Mouse (Mus musculus): ENCODE data around the gene Dcpp1. TPM values are rescaled to one million over a fixed set of nuclear protein-coding genes. Genes with fewer than 3 reads are reported as not detected.
A peak's percentile ranks its signal among the peaks of the same experiment; 100 is the strongest.
"Not testable (repeated sequence)": the region's sequence is repeated elsewhere in the genome, so short reads cannot be mapped to it uniquely, and the experiment has no call there.

Dcpp1 gene
- polyA plus RNA-seq (2015; fragmentation: Nextera tagmentation; extraction: Ambion mirVana): not detected in 2 replicates

DNA sequence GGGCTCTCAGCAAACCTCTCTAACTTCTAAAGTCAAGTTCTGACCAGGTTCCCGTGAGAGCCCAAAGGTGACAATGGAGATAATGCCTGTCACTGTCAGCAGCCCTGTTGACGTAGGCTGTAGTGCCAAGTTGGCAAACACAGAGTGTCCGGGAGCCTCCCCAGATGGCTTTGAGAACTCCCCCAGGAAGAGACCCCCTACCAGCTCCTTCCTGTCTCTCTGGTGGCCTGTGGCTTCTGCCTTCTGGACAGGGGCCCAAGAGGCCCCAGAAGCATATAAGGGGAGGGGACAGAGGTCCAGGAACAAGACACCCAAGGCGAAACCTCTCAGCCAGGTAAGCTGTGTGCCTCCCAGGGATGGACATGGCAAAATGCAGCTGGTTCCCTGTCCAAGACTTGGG, at the start of gene Dcpp1, which contains the start of gene Dcpp2:
TSS of gene Dcpp1 (plus strand) at position 301 of the 400 bp plus-strand sequence.
TSS of gene Dcpp2 (plus strand) at position 305 of the 400 bp plus-strand sequence.
- H3K27me3 ChIP-seq (ENCODE audit: control insufficient read depth, insufficient read depth, low read depth, low read length); ATAC-seq (ENCODE audit: low read depth); H3K4me3 ChIP-seq (ENCODE audit: low read depth, low read length); H3K27ac ChIP-seq (ENCODE audit: low read length); H3K4me2 ChIP-seq (ENCODE audit: low read depth, low read length); H3K36me3 ChIP-seq (ENCODE audit: control insufficient read depth, insufficient read depth); H3K9ac ChIP-seq (ENCODE audit: low read depth, low read length); H3K4me1 ChIP-seq (ENCODE audit: control insufficient read depth, low read depth, low read length); H3K9me3 ChIP-seq (replicated peaks; ENCODE audit: control insufficient read depth, low read length): not testable (repeated sequence)
- WGBS (ENCODE audit: insufficient replicate concordance): 46% methylated on average over 4 of the region's 4 CpGs

DNA sequence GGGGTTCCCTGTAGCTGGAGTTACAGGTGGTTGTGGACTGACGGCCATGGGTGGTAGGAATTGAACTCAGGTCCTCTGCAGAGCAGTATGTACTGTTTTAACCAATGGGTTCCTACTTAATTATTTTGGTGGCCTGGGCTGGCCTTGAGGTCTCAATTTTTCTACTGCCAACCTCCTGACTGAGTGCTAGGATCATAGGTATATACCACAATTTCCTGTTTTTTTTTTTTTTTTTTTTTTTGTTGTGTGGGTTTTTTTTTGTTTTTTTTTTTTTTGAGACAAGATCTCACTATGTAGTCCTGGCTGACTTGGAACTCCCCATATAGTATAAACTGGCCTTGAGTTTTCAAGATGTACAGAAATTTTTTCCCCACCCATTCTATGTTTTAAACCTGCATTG, 49.5 kb upstream of the Dcpp1 start:
- Histone ChIP-seq H3K4me2 (ENCODE audit: low read depth, low read length) (no peak overlapping the region), H3K27me3 (ENCODE audit: control insufficient read depth, insufficient read depth, low read depth, low read length) (peaks cover 18% of the 10 kb centered on the region; the same call in 1 of the 2 replicates), H3K9me3 (replicated peaks; ENCODE audit: control insufficient read depth, low read length) (peaks cover 3% of the 10 kb centered on the region; the same call in 1 of the 2 replicates), H3K4me1 (ENCODE audit: control insufficient read depth, low read depth, low read length) (peaks cover 17% of the 10 kb centered on the region), H3K36me3 (ENCODE audit: control insufficient read depth, insufficient read depth) (peaks cover 6% of the 10 kb centered on the region), H3K4me3 (ENCODE audit: low read depth, low read length) (no peak overlapping the region), H3K27ac (ENCODE audit: low read length) (no peak overlapping the region), H3K9ac (ENCODE audit: low read depth, low read length) (no peak overlapping the region)
- ATAC-seq (ENCODE audit: low read depth): no peak
- 74% methylated on average over 1 of the region's 1 CpGs for WGBS (ENCODE audit: insufficient replicate concordance)

GRCm38 (mm10) chr17:23836006-23836575, 44.6 kb upstream of the Dcpp1 start, which contains the start of gene Prss33:
Gene Prss33 (minus strand): TSS chr17:23836056.
- Histone ChIP-seq H3K36me3 (ENCODE audit: control insufficient read depth, insufficient read depth) (no peaks in the 10 kb centered on the region), H3K4me1 (ENCODE audit: control insufficient read depth, low read depth, low read length) (no peaks in the 10 kb centered on the region), H3K9me3 (replicated peaks; ENCODE audit: control insufficient read depth, low read length) (no peaks in the 10 kb centered on the region), H3K4me2 (ENCODE audit: low read depth, low read length) (no peak within 1 kb of the TSS), H3K27me3 (ENCODE audit: control insufficient read depth, insufficient read depth, low read depth, low read length) (peaks cover 13% of the 10 kb centered on the region; the same call in 1 of the 2 replicates), H3K27ac (ENCODE audit: low read length) (no peak within 1 kb of the TSS), H3K4me3 (ENCODE audit: low read depth, low read length) (no peak within 1 kb of the TSS), H3K9ac (ENCODE audit: low read depth, low read length) (no peak within 1 kb of the TSS)
- WGBS (ENCODE audit: insufficient replicate concordance): 57% methylated on average over 8 of the region's 8 CpGs
- no peak for ATAC-seq (ENCODE audit: low read depth)

DNA sequence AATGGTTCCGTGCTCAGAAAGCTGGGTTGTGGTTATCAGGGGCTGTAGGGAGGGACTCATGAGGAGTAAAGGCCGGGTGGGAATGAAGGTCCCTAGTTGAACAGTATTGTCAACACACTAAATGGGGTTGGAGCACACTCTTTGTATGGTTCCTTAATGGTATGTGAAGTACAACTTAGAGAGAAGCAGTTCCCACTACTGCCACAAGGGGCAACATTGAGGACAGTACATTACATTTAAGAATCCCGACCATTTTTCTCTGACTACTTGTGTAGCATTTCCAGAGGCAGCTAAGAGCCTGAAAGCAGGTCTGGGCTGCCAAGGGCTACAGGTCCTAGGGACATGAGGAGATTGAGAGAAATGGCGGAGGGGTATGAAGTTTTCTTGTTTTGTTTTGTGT, 39.5 kb upstream of the Dcpp1 start:
- no peak overlapping the region for H3K4me3 ChIP-seq (ENCODE audit: low read depth, low read length)
- H3K36me3 ChIP-seq (ENCODE audit: control insufficient read depth, insufficient read depth): no peaks in the 10 kb centered on the region
- H3K27me3 ChIP-seq (ENCODE audit: control insufficient read depth, insufficient read depth, low read depth, low read length): no peaks in the 10 kb centered on the region
- H3K9me3 ChIP-seq (replicated peaks; ENCODE audit: control insufficient read depth, low read length): no peaks in the 10 kb centered on the region
- H3K9ac ChIP-seq (ENCODE audit: low read depth, low read length): no peak overlapping the region
- no peak overlapping the region for H3K4me2 ChIP-seq (ENCODE audit: low read depth, low read length)
- no peak for ATAC-seq (ENCODE audit: low read depth)
- H3K27ac ChIP-seq (ENCODE audit: low read length): no peak overlapping the region
- H3K4me1 ChIP-seq (ENCODE audit: control insufficient read depth, low read depth, low read length): no peaks in the 10 kb centered on the region; the same call in 1 of the 2 replicates
- WGBS (ENCODE audit: insufficient replicate concordance): 23% methylated on average over 4 of the region's 4 CpGs

GRCm38 (mm10) chr17:23843141-23843811, 37.4 kb upstream of the Dcpp1 start:
- ATAC-seq (ENCODE audit: low read depth): no peak
- Histone ChIP-seq H3K4me2 (ENCODE audit: low read depth, low read length) (peak overlapping the region; percentile 41; the same call in 1 of the 2 replicates), H3K9ac (ENCODE audit: low read depth, low read length) (no peak overlapping the region), H3K27ac (ENCODE audit: low read length) (no peak overlapping the region), H3K36me3 (ENCODE audit: control insufficient read depth, insufficient read depth) (no peaks in the 10 kb centered on the region), H3K4me1 (ENCODE audit: control insufficient read depth, low read depth, low read length) (no peaks in the 10 kb centered on the region; the same call in 1 of the 2 replicates), H3K9me3 (replicated peaks; ENCODE audit: control insufficient read depth, low read length) (no peaks in the 10 kb centered on the region), H3K4me3 (ENCODE audit: low read depth, low read length) (no peak overlapping the region), H3K27me3 (ENCODE audit: control insufficient read depth, insufficient read depth, low read depth, low read length) (no peaks in the 10 kb centered on the region)
- WGBS (ENCODE audit: insufficient replicate concordance): 50% methylated on average over 23 of the region's 23 CpGs

DNA sequence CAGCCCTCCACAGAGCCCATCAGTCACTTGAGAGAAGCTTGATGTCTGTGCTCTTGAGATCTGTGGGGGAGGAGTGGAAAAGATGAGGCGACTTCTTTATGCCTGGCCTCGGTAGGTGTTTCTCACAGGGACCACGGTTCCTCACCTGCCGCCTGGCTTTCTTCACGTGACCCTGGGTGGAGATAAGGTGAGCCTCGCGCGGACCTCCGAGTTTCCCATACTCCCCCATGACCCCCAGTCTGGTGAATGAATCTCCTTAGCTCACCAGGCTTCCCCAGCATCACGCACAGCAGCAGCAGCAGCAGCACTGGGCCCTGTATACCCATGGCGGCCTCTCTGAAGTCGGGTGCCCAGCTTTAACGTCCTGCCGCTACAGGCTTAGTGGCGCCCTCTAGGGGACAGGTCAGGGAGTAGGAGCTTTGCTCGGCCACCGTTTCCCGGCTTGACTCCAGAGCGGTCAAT, 36.8 kb upstream of the Dcpp1 start, which contains the start of the genes Prss32 and Prss41:
TSS of gene Prss32 (plus strand) at position 44 of the 462 bp plus-strand sequence.
TSS of gene Prss41 (minus strand) at position 361 of the 462 bp plus-strand sequence.
- no peaks in the 10 kb centered on the region for H3K9me3 ChIP-seq (replicated peaks; ENCODE audit: control insufficient read depth, low read length)
- H3K36me3 ChIP-seq (ENCODE audit: control insufficient read depth, insufficient read depth): no peaks in the 10 kb centered on the region
- no peak within 1 kb of the TSS for H3K27ac ChIP-seq (ENCODE audit: low read length)
- WGBS (ENCODE audit: insufficient replicate concordance): 16% methylated on average over 19 of the region's 19 CpGs
- 0 out of 2 replicates have a peak, but pooled peaks have one; percentile 13 for ATAC-seq (ENCODE audit: low read depth)
- H3K4me1 ChIP-seq (ENCODE audit: control insufficient read depth, low read depth, low read length): no peaks in the 10 kb centered on the region; the same call in 1 of the 2 replicates
- H3K4me3 ChIP-seq (ENCODE audit: low read depth, low read length): peak within 1 kb of the TSS; percentile 17
- no peaks in the 10 kb centered on the region for H3K27me3 ChIP-seq (ENCODE audit: control insufficient read depth, insufficient read depth, low read depth, low read length)
- no peak within 1 kb of the TSS for H3K9ac ChIP-seq (ENCODE audit: low read depth, low read length)
- H3K4me2 ChIP-seq (ENCODE audit: low read depth, low read length): peak within 1 kb of the TSS; percentile 41

- H3K27me3 ChIP-seq (ENCODE audit: control insufficient read depth, insufficient read depth, low read depth, low read length): no peaks in the 10 kb centered on the region
- H3K4me1 ChIP-seq (ENCODE audit: control insufficient read depth, low read depth, low read length): no peaks in the 10 kb centered on the region
- H3K36me3 ChIP-seq (ENCODE audit: control insufficient read depth, insufficient read depth): no peaks in the 10 kb centered on the region
- no peak for ATAC-seq (ENCODE audit: low read depth)
- WGBS (ENCODE audit: insufficient replicate concordance): 41% methylated on average over 2 of the region's 2 CpGs
- no peaks in the 10 kb centered on the region for H3K9me3 ChIP-seq (replicated peaks; ENCODE audit: control insufficient read depth, low read length)
- H3K4me3 ChIP-seq (ENCODE audit: low read depth, low read length): no peak overlapping the region
- no peak overlapping the region for H3K4me2 ChIP-seq (ENCODE audit: low read depth, low read length)
- no peak overlapping the region for H3K27ac ChIP-seq (ENCODE audit: low read length)
- no peak overlapping the region for H3K9ac ChIP-seq (ENCODE audit: low read depth, low read length)
Measured at GRCm38 (mm10) chr17:23850028-23850427, 30.6 kb upstream of the Dcpp1 start.

DNA sequence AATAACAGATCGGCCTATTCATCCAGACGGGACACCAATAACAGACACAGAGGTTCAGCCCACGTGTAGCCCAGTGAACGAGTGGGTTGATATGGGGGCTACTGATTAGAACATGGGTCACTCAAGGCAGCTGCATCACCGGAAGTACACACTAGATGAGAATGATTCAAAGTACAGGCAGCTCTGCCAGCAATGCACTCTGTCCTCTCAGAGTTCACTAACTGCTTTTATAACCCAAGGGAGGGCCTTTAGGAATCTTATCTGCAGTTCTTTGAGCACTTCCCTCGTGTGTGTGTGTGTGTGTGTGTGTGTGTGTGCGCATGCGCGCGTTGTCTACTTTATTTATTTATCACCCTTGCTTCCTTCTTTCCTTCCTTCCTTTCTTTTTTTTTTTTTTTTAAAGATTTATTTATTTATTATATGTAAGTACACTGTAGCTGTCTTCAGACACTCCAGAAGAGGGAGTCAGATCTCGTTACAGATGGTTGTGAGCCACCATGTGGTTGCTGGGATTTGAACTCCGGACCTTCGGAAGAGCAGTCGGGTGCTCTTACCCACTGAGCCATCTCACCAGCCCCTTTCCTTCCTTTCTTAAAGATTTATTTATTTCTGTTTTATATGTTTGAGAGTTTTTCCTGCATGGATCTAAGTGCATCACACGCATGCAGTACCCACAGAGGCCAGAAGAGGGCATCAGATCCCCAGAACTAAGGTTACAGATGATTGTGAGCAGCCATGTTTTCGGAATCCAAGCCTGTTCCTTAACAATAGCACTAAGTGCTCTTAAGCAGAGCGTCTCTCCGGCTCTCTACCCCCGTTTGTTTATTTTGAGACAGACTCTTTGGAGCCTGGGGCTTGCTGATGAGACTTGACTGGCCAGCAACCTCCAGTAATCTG, 29.6 kb upstream of the Dcpp1 start:
- no peak for ATAC-seq (ENCODE audit: low read depth)
- H3K36me3 ChIP-seq (ENCODE audit: control insufficient read depth, insufficient read depth): no peaks in the 10 kb centered on the region
- no peak overlapping the region for H3K27ac ChIP-seq (ENCODE audit: low read length)
- WGBS (ENCODE audit: insufficient replicate concordance): 45% methylated on average over 18 of the region's 19 CpGs
- H3K4me3 ChIP-seq (ENCODE audit: low read depth, low read length): no peak overlapping the region
- no peaks in the 10 kb centered on the region for H3K4me1 ChIP-seq (ENCODE audit: control insufficient read depth, low read depth, low read length)
- no peaks in the 10 kb centered on the region for H3K27me3 ChIP-seq (ENCODE audit: control insufficient read depth, insufficient read depth, low read depth, low read length)
- H3K9me3 ChIP-seq (replicated peaks; ENCODE audit: control insufficient read depth, low read length): no peaks in the 10 kb centered on the region
- no peak overlapping the region for H3K4me2 ChIP-seq (ENCODE audit: low read depth, low read length)
- no peak overlapping the region for H3K9ac ChIP-seq (ENCODE audit: low read depth, low read length)
